ENCODE assay signal across 1 mouse cellular context in the genomic region with DNA sequence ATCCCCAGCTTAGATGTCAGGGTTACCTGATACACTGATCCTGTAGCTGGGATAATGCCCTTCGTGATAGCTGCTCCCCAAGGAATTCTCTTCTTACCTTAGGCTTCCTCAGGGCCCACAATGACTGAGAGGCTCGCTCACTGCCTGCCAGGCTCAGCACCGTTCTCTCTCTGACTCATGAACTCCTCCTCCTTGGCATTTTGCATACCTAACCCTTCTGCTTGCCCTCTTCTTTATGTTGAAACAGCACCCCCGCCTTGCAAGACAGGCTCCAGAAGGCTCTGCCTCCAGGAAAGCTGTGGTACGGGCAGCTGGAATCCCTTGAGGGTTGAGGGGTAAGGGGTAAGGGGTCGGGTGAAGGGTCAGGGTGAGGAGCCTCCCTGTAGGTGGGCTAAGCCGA.
TF ChIP-seq lines count a peak whose summit lies in the region.

No protein-coding gene starts in this region.

TF ChIP-seq in CH12.LX, 34 proteins besides CTCF, POLR2A, EP300 and RAD21:
- TF ChIP-seq CHD1 (IDR thresholded peaks at IDR 0.05; ENCODE audit: low read depth, low read length): no peak
- no peak for TF ChIP-seq JUN (IDR thresholded peaks at IDR 0.05; ENCODE audit: insufficient read depth, low read depth, low read length)
- no peak for TF ChIP-seq NRF1 (IDR thresholded peaks at IDR 0.05; ENCODE audit: low read depth, low read length)
- no peak for TF ChIP-seq MXI1 (IDR thresholded peaks at IDR 0.05; ENCODE audit: low read depth, low read length)
